Mouse (Mus musculus) kidney, adult 9 months (tissue): ENCODE data around the gene Doxl2.
A peak's percentile ranks its signal among the peaks of the same experiment; 100 is the strongest.
"Not testable (repeated sequence)": the region's sequence is repeated elsewhere in the genome, so short reads cannot be mapped to it uniquely, and the experiment has no call there.

ENCODE experiments used
- DNase-seq: peaks from one replicate; pipeline ENCODE4 v3.0.0; 2022

The Doxl2 gene

GRCm38 (mm10) chr6:48974663-48975062 lies at the start of gene Doxl2:
Gene Doxl2 (plus strand): TSS chr6:48974963.
- DNase-seq, result no peak

GRCm38 (mm10) chr6:48929595-48929994 lies 45.2 kb upstream of the Doxl2 start, which contains the start of gene 1600015I10Rik:
Gene 1600015I10Rik (plus strand): TSS chr6:48929895.
- no peak for DNase-seq

DNA sequence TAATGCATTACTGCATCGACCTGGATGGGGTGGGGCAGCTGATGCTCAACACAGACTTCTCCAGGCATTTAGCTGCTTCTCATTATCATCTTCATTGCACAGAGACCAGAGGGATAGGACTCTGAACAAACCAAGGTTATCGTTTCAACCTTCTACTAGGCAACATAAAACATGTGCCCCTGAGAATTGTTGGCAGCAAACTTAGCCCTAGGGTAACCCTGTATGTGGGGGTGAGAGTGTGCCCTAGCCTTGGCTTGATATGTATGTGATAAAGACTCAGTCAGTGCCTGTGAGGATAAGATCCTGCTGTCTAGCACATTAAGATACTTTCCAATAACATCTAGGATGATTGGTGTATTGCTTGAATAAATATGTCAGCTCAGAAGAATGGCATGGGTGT lies 25.2 kb upstream of the Doxl2 start:
- no peak for DNase-seq

DNA sequence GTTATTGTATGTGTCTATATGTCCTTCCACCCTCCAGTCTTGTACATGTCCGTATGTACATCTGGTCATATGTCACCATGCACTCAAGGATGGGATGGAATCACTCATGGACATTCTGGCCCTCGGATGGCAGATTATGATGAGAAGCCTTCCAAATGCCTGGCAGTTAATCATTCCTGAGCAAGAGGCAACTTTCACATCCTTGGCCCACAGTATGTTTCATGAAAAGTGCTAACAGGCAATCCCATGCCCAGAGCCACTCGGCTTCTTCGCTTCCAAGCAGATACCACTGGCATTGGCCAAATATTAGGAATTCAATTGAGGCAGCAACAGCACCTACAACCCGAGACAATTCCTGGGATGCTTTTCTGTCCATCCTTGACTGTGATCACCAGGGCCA lies 24.1 kb upstream of the Doxl2 start:
- DNase-seq, result no peak

DNA sequence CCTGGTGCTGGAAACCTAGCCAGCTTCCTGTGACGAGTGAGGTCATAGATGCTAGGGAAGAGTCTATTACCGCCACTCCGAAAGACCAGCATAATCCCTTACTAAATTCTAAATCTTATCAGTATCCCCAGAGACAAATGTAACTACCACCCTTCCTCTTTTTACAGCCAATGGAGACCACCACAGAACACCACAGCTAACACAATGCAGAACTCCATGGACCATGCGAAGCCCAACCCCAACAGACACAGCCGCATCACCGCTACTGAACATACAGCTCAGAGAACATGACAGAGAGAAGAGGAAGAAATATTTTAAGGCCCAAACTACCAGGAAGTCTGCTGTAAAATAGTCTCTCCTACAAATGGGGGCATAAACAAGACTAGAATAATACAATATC lies 23.1 kb upstream of the Doxl2 start:
- DNase-seq, result no peak

DNA sequence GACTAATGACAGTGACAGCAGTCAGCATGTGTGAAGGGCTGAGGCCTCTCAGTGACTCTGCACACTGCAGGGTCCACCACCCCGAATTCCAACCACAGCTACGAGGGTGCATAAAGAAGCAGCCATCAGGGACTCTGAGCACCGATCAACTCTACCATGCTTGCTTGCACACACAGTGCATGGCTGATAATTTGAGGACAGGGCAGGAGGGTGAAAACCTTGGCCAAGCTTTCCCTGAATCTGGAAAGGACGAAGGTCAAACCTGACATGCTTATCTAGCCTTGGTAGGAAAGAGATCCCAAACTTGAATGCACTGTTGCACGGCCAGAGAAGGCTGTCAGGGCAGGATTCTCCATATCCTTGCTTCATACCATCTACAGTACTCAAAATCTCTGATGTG lies 21.5 kb upstream of the Doxl2 start:
- DNase-seq, result peak; percentile 13

DNA sequence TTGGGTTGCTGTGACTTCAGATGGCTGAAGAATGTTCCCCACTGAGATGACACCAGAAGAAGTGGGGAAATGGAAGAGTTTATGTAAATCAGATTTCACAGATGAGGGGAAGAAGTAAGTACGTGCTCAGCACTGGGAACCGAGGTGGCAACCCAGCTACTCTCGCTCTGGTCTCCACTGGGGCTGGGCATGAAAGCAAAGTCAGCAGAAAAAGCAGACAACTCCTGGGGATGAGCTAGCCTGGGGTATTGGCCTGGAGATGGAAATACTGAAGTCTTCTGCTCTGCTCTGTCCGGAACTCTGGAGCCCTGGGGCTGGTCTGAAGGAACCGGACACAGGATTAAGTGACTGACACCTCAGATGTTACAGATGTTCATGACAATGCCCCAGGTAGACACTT lies 20.6 kb upstream of the Doxl2 start:
- DNase-seq, result no peak

DNA sequence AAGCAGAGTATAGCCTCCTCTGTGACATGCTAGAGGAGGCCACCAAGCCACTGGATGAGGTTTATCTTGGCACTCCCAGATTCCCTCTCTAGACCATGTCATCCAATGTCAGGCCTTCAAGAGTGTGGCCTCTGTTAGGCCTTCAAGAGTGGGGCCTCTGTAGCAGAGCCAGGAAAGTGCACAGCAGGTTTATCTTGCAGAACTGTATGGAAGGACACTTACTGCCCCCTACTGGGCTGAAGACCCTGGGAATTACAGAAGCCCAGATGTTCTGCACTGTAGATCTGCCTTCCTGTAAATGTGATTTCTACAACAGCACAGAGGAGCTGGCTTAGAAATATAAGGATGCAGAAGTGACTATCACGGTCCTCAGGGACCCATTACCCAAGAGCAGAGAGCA lies 19.8 kb upstream of the Doxl2 start:
- DNase-seq, result peak; percentile 89

DNA sequence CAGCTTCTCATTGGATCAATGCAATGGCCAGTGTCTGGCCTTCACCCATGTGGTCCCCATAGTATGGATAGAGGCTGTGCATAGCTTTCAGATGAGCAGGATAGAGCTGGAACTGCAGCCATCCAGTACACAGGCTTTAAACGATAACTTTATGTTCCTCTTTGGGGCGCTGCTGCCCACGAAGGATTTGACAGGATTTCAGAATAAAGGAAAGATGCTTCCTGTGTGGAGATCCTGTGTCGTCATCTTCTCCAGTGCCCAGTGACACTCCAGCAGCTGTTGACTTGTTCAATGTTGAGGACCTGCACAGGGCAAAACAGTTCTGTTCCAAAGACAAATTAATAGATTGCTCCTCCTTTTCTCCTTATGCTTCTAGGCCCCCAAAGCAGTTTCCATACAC lies 18.0 kb upstream of the Doxl2 start:
- DNase-seq, result no peak

DNA sequence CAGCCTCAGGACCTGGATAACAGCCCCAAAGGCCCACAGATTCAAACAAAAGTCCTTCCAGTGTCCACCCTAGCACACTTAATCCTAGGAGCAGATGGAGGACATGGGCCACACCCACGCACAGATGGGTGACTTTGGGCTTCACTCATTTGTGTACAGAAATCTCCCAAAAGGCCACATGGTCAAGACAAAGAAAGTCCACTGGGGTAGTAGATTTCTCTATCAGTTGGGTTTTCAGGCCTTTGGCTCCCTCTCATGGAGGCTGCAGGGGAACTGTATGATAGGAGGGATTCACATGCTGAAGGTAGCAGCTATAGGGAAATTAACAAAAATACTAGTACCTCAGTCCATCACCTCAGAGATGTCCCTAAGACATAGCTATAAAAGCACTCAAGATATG lies 16.7 kb upstream of the Doxl2 start:
- peak; percentile 53 for DNase-seq

DNA sequence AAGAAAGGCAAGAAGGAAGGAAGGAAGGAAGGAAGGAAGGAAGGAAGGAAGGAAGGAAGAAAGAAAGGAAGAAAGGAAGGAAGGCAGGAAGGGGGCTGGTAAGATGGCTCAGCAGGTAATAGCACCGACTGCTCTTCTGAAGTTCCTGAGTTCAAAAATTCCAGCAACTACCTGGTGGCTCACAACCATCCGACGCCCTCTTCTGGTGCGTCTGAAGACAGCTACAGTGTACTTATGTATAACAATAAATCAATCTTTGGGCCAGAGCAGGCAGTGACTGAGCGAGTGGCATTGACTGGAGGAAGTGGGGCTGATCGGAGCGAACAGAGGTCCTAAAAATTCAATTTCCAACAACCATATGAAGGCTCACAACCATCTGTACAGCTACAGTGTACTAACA lies 15.6 kb upstream of the Doxl2 start:
- DNase-seq, result peak; percentile 32

GRCm38 (mm10) chr6:48966696-48967095 lies 8.1 kb upstream of the Doxl2 start:
- not testable (repeated sequence) for DNase-seq

GRCm38 (mm10) chr6:48967868-48968267 lies 6.9 kb upstream of the Doxl2 start:
- DNase-seq, result no peak

- no peak for DNase-seq
Observed at GRCm38 (mm10) chr6:48979616-48980015, 4.9 kb downstream of the Doxl2 start.

DNA sequence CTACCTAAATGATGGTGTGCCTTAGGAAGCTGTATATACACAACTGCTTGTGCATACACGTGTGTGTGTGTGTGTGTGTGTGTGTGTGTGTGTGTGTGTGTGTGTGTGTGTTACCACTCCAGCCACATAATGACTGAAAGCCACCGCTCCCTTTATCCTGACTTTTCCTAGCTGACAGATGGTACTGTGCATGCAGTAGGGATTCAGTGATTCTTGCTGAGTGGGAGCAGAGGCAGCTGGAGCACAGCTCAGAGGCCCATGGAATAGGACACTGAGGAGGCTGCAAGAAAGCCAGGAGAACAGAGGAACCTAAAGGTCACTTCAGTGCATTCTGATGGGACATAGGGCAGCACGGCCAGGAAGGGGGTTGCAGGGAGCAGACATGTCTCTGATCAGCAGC lies 7.5 kb downstream of the Doxl2 start:
- no peak for DNase-seq

DNA sequence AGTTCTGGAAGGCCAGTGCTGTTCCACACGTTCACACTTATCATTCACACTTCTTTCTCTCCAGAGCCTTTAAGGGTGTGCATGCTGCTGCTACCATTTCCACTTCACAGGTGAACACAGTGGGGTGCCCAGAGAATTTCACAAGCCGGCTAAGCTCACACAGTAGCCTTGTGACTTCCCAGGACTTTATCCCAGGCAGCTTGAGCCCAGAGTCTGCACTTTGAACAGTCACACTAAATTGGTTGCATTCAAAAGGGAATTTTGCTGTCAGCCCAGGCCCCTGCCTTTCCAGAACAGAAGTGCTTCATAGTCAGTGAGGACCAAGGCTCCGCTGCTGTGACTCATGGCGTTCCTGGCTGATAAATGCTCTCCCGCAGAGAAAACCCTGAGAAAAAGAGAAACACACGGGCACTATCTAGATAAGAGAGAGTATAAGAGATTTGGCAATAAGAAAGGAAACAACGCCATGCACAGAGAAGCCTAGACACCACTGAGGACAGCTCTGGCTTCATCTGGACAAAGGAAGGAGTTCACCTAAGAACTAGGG lies 11.8 kb downstream of the Doxl2 start, which contains the start of gene Svs1:
Svs1 (plus strand) TSS at position 418 of the 547 bp plus-strand sequence.
- DNase-seq, result peak; percentile 46

GRCm38 (mm10) chr6:48989971-48990370 lies 15.2 kb downstream of the Doxl2 start:
- DNase-seq, result no peak

DNA sequence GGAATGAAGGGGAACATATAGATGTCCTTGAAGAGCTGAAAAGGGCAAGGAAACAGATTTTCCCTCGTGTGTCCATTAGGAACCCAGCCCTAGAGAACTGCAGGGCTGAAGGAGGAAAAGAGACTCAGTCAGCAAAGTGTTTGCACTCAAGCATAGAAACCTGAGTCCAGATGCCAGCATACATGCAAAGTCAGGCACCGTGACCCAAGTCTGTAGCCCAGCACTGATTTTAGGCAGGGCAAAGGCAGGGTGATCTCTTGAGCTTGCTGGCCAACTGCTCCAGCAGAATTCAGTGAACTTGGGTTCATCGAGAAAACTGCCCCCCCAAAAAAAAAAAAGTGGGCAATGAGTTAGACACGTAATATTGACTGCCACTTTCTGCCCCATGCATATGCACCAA lies 17.2 kb downstream of the Doxl2 start:
- DNase-seq, result peak; percentile 36

DNA sequence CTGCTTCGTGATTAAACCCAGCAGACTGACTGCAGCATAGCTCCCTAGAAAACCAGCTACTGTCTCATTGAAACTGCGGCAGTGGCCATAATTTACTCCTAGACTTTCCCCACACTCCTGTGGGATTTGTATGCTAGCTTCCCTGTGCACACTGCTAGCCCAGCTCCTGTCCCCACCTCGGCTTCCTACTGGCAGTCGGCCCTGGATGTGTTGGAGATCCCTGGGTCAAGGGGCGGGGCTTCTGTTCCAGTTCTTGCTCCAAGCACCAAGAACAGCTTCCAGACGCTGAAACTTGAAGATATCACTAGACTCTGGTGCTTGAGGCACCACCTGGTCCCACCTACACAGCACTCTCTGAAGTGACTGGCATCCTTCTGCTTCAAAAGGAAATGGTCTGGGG lies 23.4 kb downstream of the Doxl2 start:
- DNase-seq, result no peak

- no peak for DNase-seq
Observed at GRCm38 (mm10) chr6:48998796-48999195, 24.0 kb downstream of the Doxl2 start.

DNA sequence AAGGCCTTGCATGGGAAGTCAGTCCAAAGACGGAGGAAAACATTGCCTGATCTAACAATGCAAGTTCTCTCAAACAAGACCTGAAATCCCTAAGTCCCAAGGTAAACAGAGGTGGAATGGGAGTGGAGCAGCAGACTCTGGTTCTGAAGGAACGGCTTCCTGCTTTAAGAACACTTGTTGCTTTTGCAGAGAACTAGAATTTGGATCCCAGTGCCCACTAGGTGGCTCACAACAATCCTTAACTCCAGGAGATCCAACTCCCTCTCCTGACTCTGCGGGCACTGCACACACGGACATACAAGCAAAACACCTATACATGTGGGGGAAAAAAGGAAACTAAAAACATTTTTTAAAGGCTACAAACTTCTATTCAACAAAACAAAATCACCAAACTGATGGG lies 28.6 kb downstream of the Doxl2 start:
- peak; percentile 17 for DNase-seq

DNA sequence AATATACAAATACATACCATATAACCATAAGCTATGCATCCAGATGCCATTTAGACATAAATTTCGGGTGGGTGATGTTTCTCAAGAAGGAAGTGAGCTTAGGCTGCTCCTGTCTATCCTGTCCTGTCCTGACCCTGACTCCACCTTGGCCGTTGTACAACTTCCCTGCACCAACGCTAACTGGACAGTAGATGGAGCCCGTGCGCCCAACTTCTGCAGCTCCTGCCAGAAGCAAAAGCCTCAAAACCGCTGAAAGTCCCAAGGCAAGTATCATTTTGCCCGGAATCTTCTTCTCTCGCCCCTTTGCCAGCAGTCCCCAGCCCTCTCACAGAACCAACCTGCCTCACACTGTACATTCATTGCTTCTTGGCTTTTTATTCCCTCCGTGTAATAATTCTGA lies 33.2 kb downstream of the Doxl2 start:
- peak; percentile 62 for DNase-seq

DNA sequence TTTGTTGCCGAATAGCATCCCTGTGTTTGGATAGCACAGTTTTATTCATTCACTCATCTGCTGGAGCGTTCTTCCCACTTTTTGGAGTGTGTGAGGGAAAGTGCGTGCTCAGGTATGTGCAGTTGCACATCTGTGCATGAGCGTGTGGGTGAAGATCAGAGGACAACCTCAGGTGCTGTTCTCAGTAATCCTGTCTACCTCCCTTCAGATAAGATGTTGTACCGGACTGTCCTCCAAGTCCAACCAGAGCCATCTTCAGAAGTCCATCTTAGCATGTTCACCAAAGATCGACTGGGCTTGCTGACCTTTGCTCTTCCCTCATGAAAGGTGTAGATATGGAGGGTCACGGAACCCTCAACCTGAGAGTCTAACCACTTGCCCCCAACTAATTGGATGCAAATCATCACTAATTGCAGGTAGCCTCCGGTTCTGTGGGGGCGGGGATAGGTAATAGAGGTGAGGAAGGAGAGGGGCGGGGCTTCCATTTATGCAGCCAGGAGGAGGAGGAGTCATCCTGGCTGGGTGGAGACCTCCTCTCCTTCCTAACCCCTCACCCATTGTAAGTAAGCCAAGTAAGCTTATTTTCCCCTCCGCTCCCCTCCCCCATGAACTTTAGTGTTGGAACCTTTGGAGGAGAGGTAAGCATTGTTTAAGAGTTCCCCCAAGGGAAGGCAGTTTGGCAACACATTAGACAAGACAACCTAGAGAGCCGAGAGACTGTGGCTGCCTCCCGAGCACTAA lies 33.8 kb downstream of the Doxl2 start:
- no peak for DNase-seq

DNA sequence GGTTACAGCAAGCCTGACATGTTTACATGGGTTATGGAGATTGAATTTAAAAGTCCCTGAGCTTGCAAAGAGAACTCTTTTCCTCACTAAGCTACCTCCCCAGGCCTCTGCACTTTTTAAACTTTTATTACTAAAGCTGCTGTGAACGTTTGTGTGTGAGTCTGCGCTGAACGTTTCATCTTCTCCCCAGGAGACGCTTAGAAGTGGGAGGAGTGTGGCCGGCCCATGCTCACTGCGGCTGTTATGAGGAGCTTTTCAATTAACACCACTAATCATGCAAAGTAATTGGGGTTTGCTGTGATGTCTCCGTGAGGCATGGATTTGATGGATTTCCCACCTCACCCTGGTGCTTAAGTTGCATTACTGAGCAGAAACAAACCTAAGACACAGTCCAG lies 34.4 kb downstream of the Doxl2 start:
- no peak for DNase-seq

DNA sequence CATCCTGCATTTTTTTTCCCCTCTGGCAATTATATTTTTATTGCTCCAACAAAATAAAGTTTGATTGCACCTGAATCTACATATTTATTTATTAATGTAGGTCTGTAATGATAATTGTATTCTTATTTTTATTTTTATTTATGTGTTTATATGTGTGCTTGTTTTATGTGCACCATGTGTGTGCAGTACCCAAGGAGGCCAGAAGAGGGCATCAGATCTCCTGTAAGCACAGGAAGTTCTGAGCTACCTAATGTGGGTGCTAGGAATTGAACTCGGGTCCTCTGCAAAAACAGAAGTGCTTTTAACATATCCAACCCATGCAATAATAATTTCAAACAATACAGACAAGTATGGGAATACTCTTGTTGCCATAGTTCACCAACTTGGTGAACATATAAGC lies 34.9 kb downstream of the Doxl2 start:
- DNase-seq, result no peak
